Mouse (Mus musculus) embryonic fibroblast, embryonic 13.5 days (primary cell): ENCODE measurements at regions not wholly inside any gene's neighbourhood (a gene's known extent, or its start where the extent isn't known, plus 50 kb on each side); places are given as distances from the start of the nearest gene placed in this dataset.

Source experiments
- CTCF ChIP-seq: IDR thresholded peaks from 2 replicates; pipeline ENCODE4 v1.5.1; 2011; ENCODE audit warnings: mild to moderate bottlenecking, control low read depth, low read length, moderate library complexity, borderline replicate concordance; ENCODE audit not compliant: insufficient read depth
- POLR2A ChIP-seq: IDR thresholded peaks from 2 replicates; pipeline ENCODE4 v1.6.1; 2011; ENCODE audit warnings: low read depth, mild to moderate bottlenecking, control low read depth, low read length, moderate library complexity

- TF ChIP-seq CTCF (no peak), POLR2A (no peak)
Measured at GRCm38 (mm10) chr6:135493983-135494382, 131.6 kb downstream of the Emp1 start.
